Comparison of ENCODE assay signal across 7 mouse cellular contexts in genomic region chr1:23761502-23762135, GRCm38 (mm10). TPM values are rescaled to one million over a fixed set of nuclear protein-coding genes. Genes with fewer than 3 reads are reported as not detected.
DNase-seq lines count a peak whose midpoint lies in the region; ATAC-seq and TF ChIP-seq lines count a peak whose summit lies in the region.

TSS of gene B3gat2 (plus strand) at chr1:23761753.

- no peaks in the 10 kb centered on the region for H3K9me3 ChIP-seq in ES-Bruce4 (replicated peaks; ENCODE audit: control insufficient read depth, insufficient read depth, low read length, poor library complexity, severe bottlenecking)
- H3K9me3 ChIP-seq in embryonic facial prominence, embryonic 11.5 days (replicated peaks; ENCODE audit: control insufficient read depth, low read length), result no peaks in the 10 kb centered on the region
- no peaks in the 10 kb centered on the region for H3K9me3 ChIP-seq in hindbrain, embryonic 14.5 days (ENCODE audit: control insufficient read depth, low read length)
- H3K9me3 ChIP-seq in midbrain, embryonic 15.5 days, result no peaks in the 10 kb centered on the region

- TF ChIP-seq POLR2A in ES-Bruce4 (IDR thresholded peaks at IDR 0.05; ENCODE audit: insufficient read depth, low read length), result no peak

- DNase-seq in B cell, adult 2 months, result peak; percentile 25 to 36
- peak; percentile 69 for DNase-seq in embryonic facial prominence, embryonic 11.5 days (ENCODE audit: low spot score)
- DNase-seq in hindbrain, embryonic 14.5 days (ENCODE audit: low spot score), result peak; percentile 74
- DNase-seq in left cerebral cortex, adult 2 months (ENCODE audit: extremely low spot score in 1 of 2, low spot score in 2 of 2), result peak; percentile 38 to 47
- no peak for DNase-seq in thymus, postnatal 25 days

- peaks cover 3% of the 10 kb centered on the region for H3K27me3 ChIP-seq in ES-Bruce4 (ENCODE audit: control insufficient read depth, insufficient read depth, low read length, poor library complexity, severe bottlenecking)
- peaks cover 34% of the 10 kb centered on the region for H3K27me3 ChIP-seq in embryonic facial prominence, embryonic 11.5 days (ENCODE audit: control insufficient read depth, insufficient read depth, low read length)
- H3K27me3 ChIP-seq in hindbrain, embryonic 14.5 days (ENCODE audit: control insufficient read depth, insufficient read depth, low read length), result peaks cover 13% of the 10 kb centered on the region; the same call in 1 of the 2 replicates
- H3K27me3 ChIP-seq in midbrain, embryonic 15.5 days (replicated peaks), result peaks cover 17% of the 10 kb centered on the region

- H3K36me3 ChIP-seq in ES-Bruce4 (ENCODE audit: control insufficient read depth, insufficient read depth, low read length, poor library complexity, severe bottlenecking), result no peaks in the 10 kb centered on the region
- H3K36me3 ChIP-seq in embryonic facial prominence, embryonic 11.5 days (replicated peaks; ENCODE audit: control insufficient read depth, insufficient read depth, low read depth, low read length), result no peaks in the 10 kb centered on the region
- no peaks in the 10 kb centered on the region for H3K36me3 ChIP-seq in hindbrain, embryonic 14.5 days (replicated peaks; ENCODE audit: control insufficient read depth, insufficient read depth)
- H3K36me3 ChIP-seq in midbrain, embryonic 15.5 days (replicated peaks), result no peaks in the 10 kb centered on the region

- no peak within 1 kb of the TSS for H3K27ac ChIP-seq in ES-Bruce4 (ENCODE audit: insufficient read depth, low read length)
- H3K27ac ChIP-seq in embryonic facial prominence, embryonic 11.5 days (replicated peaks; ENCODE audit: low read depth, low read length), result no peak within 1 kb of the TSS
- H3K27ac ChIP-seq in hindbrain, embryonic 14.5 days, result peak within 1 kb of the TSS; percentile 86
- no peak within 1 kb of the TSS for H3K27ac ChIP-seq in left cerebral cortex, adult 2 months
- H3K27ac ChIP-seq in midbrain, embryonic 15.5 days, result peak within 1 kb of the TSS; percentile 84

- WGBS in embryonic facial prominence, embryonic 11.5 days, result under 1% methylated on average over 33 of the region's 34 CpGs
- WGBS in hindbrain, embryonic 14.5 days, result under 1% methylated on average over 34 of the region's 34 CpGs
- WGBS in midbrain, embryonic 15.5 days, result under 1% methylated on average over 33 of the region's 34 CpGs

- H3K9ac ChIP-seq in ES-Bruce4 (ENCODE audit: low read depth, poor library complexity, severe bottlenecking), result peak within 1 kb of the TSS; percentile 20
- H3K9ac ChIP-seq in embryonic facial prominence, embryonic 11.5 days (replicated peaks; ENCODE audit: low read length), result peak within 1 kb of the TSS; percentile 46
- peak within 1 kb of the TSS; percentile 82 for H3K9ac ChIP-seq in hindbrain, embryonic 14.5 days
- peak within 1 kb of the TSS; percentile 80 for H3K9ac ChIP-seq in midbrain, embryonic 15.5 days

- peak; percentile 54 for ATAC-seq in embryonic facial prominence, embryonic 11.5 days (replicated peaks; ENCODE audit: insufficient number of reproducible peaks, low FRiP score, low TSS enrichment, low read depth)
- peak; percentile 68 for ATAC-seq in hindbrain, embryonic 14.5 days (ENCODE audit: low FRiP score)
- ATAC-seq in midbrain, embryonic 15.5 days (replicated peaks), result peak; percentile 71

- H3K4me3 ChIP-seq in ES-Bruce4 (ENCODE audit: low read depth, low read length), result peak within 1 kb of the TSS; percentile 52
- peak within 1 kb of the TSS; percentile 53 for H3K4me3 ChIP-seq in embryonic facial prominence, embryonic 11.5 days (ENCODE audit: low read depth, low read length)
- peak within 1 kb of the TSS; percentile 87 for H3K4me3 ChIP-seq in hindbrain, embryonic 14.5 days (replicated peaks; ENCODE audit: low read length)
- peak within 1 kb of the TSS; percentile 70 for H3K4me3 ChIP-seq in left cerebral cortex, adult 2 months
- peak within 1 kb of the TSS; percentile 69 for H3K4me3 ChIP-seq in midbrain, embryonic 15.5 days

- no peak for TF ChIP-seq EP300 in ES-Bruce4 (IDR thresholded peaks at IDR 0.05; ENCODE audit: insufficient read depth, low read depth, low read length)

- no peak for TF ChIP-seq CTCF in ES-Bruce4 (IDR thresholded peaks at IDR 0.05; ENCODE audit: low read depth, low read length)
- TF ChIP-seq CTCF in left cerebral cortex, adult 2 months (IDR thresholded peaks at IDR 0.05), result no peak

- H3K4me2 ChIP-seq in embryonic facial prominence, embryonic 11.5 days (ENCODE audit: low read depth, low read length), result peak within 1 kb of the TSS; percentile 95
- H3K4me2 ChIP-seq in hindbrain, embryonic 14.5 days (replicated peaks), result peak within 1 kb of the TSS; percentile 69
- peak within 1 kb of the TSS; percentile 85 for H3K4me2 ChIP-seq in midbrain, embryonic 15.5 days

- no peaks in the 10 kb centered on the region for H3K4me1 ChIP-seq in ES-Bruce4 (ENCODE audit: control insufficient read depth, insufficient read depth, low read length)
- no peaks in the 10 kb centered on the region for H3K4me1 ChIP-seq in embryonic facial prominence, embryonic 11.5 days (ENCODE audit: control insufficient read depth, insufficient read depth, low read length)
- peaks cover 22% of the 10 kb centered on the region for H3K4me1 ChIP-seq in hindbrain, embryonic 14.5 days (replicated peaks; ENCODE audit: control insufficient read depth, insufficient read depth, low read length)
- H3K4me1 ChIP-seq in midbrain, embryonic 15.5 days, result peaks cover 26% of the 10 kb centered on the region

- intact Hi-C loops in left cerebral cortex, adult 2 months (cut with DNase I), result loop anchor here (2.0 to 10.0 kb wide), 4 partner anchors 31 to 439 kb away; partner anchors contain the start of gene Smap1

RNA-seq across cellular contexts. Expression of gene B3gat2, which starts in this region (rescaled TPM):
- polyA plus RNA-seq in ES-Bruce4 (2011; ENCODE audit: insufficient read depth, insufficient read length, low read depth, missing spikeins), result not detected in 2 replicates
- polyA plus RNA-seq in embryonic facial prominence, embryonic 11.5 days (2014; fragmentation: Nextera tagmentation; extraction: Ambion mirVana), result 0.81 and 1.0 TPM in 2 replicates
- polyA plus RNA-seq in hindbrain, embryonic 14.5 days (2014; fragmentation: Nextera tagmentation; extraction: Ambion mirVana), result 23.8 and 24.2 TPM in 2 replicates
- total RNA-seq in left cerebral cortex, adult 2 months (2021), result 1 to 10 TPM; 6.9 to 8.5 TPM
- 14.8 and 15.3 TPM in 2 replicates for polyA plus RNA-seq in midbrain, embryonic 15.5 days (2015; fragmentation: Nextera tagmentation; extraction: Ambion mirVana)

Comparison
In these comparisons a context has a peak if more than half of its experiments do, and no peak if none do; other contexts are left out.
1. H3K27ac ChIP-seq: peak in hindbrain, embryonic 14.5 days (single experiment) and midbrain, embryonic 15.5 days (single experiment); none in ES-Bruce4 (single experiment), embryonic facial prominence, embryonic 11.5 days (single experiment) and left cerebral cortex, adult 2 months (single experiment).
2. H3K9ac ChIP-seq: peak in every context shown above with its lines; median percentile 82 in hindbrain, embryonic 14.5 days; 80 in midbrain, embryonic 15.5 days; 46 in embryonic facial prominence, embryonic 11.5 days; 20 in ES-Bruce4.
3. Peak in every context shown above with its lines, with median percentiles within 50 percentile points of each other: H3K4me3 ChIP-seq, ATAC-seq and H3K4me2 ChIP-seq.